ENCODE assay signal across 8 mouse cellular contexts in genomic region chr2:122581361-122582017, GRCm38 (mm10). TPM values are rescaled to one million over a fixed set of nuclear protein-coding genes. Genes with fewer than 3 reads are reported as not detected.
A peak's percentile ranks its signal among the peaks of the same experiment; 100 is the strongest.
DNase-seq lines count a peak whose midpoint lies in the region; ATAC-seq and TF ChIP-seq lines count a peak whose summit lies in the region.
"Had no signal": no experiment of that assay in that cellular context is flagged by ENCODE, and none has a peak within 500 bp of the region (broad histone marks: within the 10 kb centered on the region; RNA-seq: fewer than 3 reads in every experiment).

No protein-coding gene starts in this region.

- no peak overlapping the region for H3K4me3 ChIP-seq in heart, embryonic 11.5 days (ENCODE audit: low read depth, low read length)
- H3K4me3 ChIP-seq in hindbrain, postnatal 0 days (ENCODE audit: low read length): no peak overlapping the region

- H3K27me3 ChIP-seq in heart, embryonic 11.5 days (ENCODE audit: control insufficient read depth, insufficient read depth, low read length): no peaks in the 10 kb centered on the region
- no peaks in the 10 kb centered on the region for H3K27me3 ChIP-seq in hindbrain, postnatal 0 days (ENCODE audit: insufficient read depth, low read length)

- H3K27ac ChIP-seq in heart, embryonic 11.5 days (ENCODE audit: low read depth, low read length): peak overlapping the region; percentile 74
- H3K27ac ChIP-seq in hindbrain, postnatal 0 days: no peak overlapping the region

- WGBS in heart, embryonic 11.5 days (ENCODE audit: insufficient replicate concordance): 42% methylated on average over 3 of the region's 3 CpGs
- 60% methylated on average over 3 of the region's 3 CpGs for WGBS in hindbrain, postnatal 0 days

- no peak overlapping the region for H3K9ac ChIP-seq in heart, embryonic 11.5 days (ENCODE audit: low read depth, low read length)
- no peak overlapping the region for H3K9ac ChIP-seq in hindbrain, postnatal 0 days (replicated peaks; ENCODE audit: low read length)

- TF ChIP-seq CTCF in hindbrain, postnatal 0 days (IDR thresholded peaks at IDR 0.05; ENCODE audit: low read depth): no peak

- H3K4me1 ChIP-seq in heart, embryonic 11.5 days (ENCODE audit: control insufficient read depth, insufficient read depth, low read length): no peaks in the 10 kb centered on the region
- no peaks in the 10 kb centered on the region for H3K4me1 ChIP-seq in hindbrain, postnatal 0 days (ENCODE audit: insufficient read depth, low read length)

- peak; percentile 61; the same call in 1 of the 2 replicates for ATAC-seq in heart, embryonic 11.5 days (replicated peaks; ENCODE audit: insufficient number of reproducible peaks, low FRiP score, low TSS enrichment)
- no peak for ATAC-seq in hindbrain, postnatal 0 days

- no peaks in the 10 kb centered on the region for H3K9me3 ChIP-seq in heart, embryonic 11.5 days (replicated peaks; ENCODE audit: control insufficient read depth, low read length)
- H3K9me3 ChIP-seq in hindbrain, postnatal 0 days (ENCODE audit: low read length): no peaks in the 10 kb centered on the region

- H3K36me3 ChIP-seq in heart, embryonic 11.5 days (ENCODE audit: control insufficient read depth, insufficient read depth, low read length): no peaks in the 10 kb centered on the region
- no peaks in the 10 kb centered on the region for H3K36me3 ChIP-seq in hindbrain, postnatal 0 days (ENCODE audit: insufficient read depth, low read length)

- DNase-seq in 3T3-L1 (ENCODE audit: low read depth, low spot score): peak; percentile 44
- peak; percentile 68 for DNase-seq in MN1 (ENCODE audit: low spot score)
- peak; percentile 15 to 27 for DNase-seq in lung, adult 18-20 months
- DNase-seq in cerebellum, adult 8-10 months: no peak
- DNase-seq in hindbrain, postnatal 0 days (ENCODE audit: low spot score): no peak
- no peak for DNase-seq in B cell, adult 2 months

- H3K4me2 ChIP-seq in heart, embryonic 11.5 days: no peak overlapping the region; the same call in 1 of the 2 replicates
- H3K4me2 ChIP-seq in hindbrain, postnatal 0 days (ENCODE audit: low read depth, low read length): no peak overlapping the region

RNA-seq across cellular contexts. Expression of gene Gatm, which starts 29.6 kb away (rescaled TPM):
- polyA plus RNA-seq in heart, embryonic 11.5 days (2014; fragmentation: Nextera tagmentation; extraction: Ambion mirVana): 26.6 and 33.6 TPM in 2 replicates
- 42.7 and 44.0 TPM in 2 replicates for total RNA-seq in hindbrain, postnatal 0 days (2014; rRNA removed)
- polyA plus RNA-seq in hindbrain, postnatal 0 days (2015; fragmentation: Nextera tagmentation; extraction: Ambion mirVana): 72.9 and 78.1 TPM in 2 replicates

RNA-seq across cellular contexts. Expression of gene AA467197, which starts 55.3 kb away (rescaled TPM):
- polyA plus RNA-seq in heart, embryonic 11.5 days (2014; fragmentation: Nextera tagmentation; extraction: Ambion mirVana): 0.20 TPM in 1 of 2 replicates, not detected in the other
- not detected in 2 replicates for total RNA-seq in hindbrain, postnatal 0 days (2014; rRNA removed)
- polyA plus RNA-seq in hindbrain, postnatal 0 days (2015; fragmentation: Nextera tagmentation; extraction: Ambion mirVana): 0.66 and 1.3 TPM in 2 replicates
- total RNA-seq: left cerebral cortex, adult 18-20 months had no signal

Comparison
In these comparisons a context has a peak if more than half of its experiments do, and no peak if none do; other contexts are left out.
1. DNase-seq: peak in 3T3-L1 (single experiment), MN1 (single experiment) and lung, adult 18-20 months (2 of 2); none in cerebellum, adult 8-10 months (single experiment), hindbrain, postnatal 0 days (single experiment) and B cell, adult 2 months (0 of 2).